Mouse (Mus musculus) heart, embryonic 11.5 days (tissue): Measurements from ENCODE around the gene Kif27. TPM values are rescaled to one million over a fixed set of nuclear protein-coding genes. Genes with fewer than 3 reads are reported as not detected.

Experiments
- ATAC-seq: fragments of 200-750 bp; cut with Nextera tagmentation; replicated peaks from 2 replicates; pipeline ENCODE4 v1.8.0; 2017; ENCODE audit warnings: moderate library complexity; ENCODE audit not compliant: insufficient number of reproducible peaks, low FRiP score, low TSS enrichment
- H3K27ac ChIP-seq: fragments of 300-500 bp; sonication (generic); 2 replicates; pipeline ENCODE4 v1.5.1; 2014; ENCODE audit warnings: mild to moderate bottlenecking, low read depth, low read length
- H3K27me3 ChIP-seq: fragments of 300-500 bp; sonication (generic); 2 replicates; pipeline ENCODE4 v1.6.1; 2014; ENCODE audit warnings: mild to moderate bottlenecking, low read length, mixed read lengths; ENCODE audit not compliant: control insufficient read depth, insufficient read depth
- H3K36me3 ChIP-seq: fragments of 300-500 bp; sonication (generic); 2 replicates; pipeline ENCODE4 v1.6.1; 2014; ENCODE audit warnings: mild to moderate bottlenecking, low read length, moderate library complexity, mixed read lengths; ENCODE audit not compliant: control insufficient read depth, insufficient read depth
- H3K4me1 ChIP-seq: fragments of 300-500 bp; sonication (generic); 2 replicates; pipeline ENCODE4 v1.6.1; 2014; ENCODE audit warnings: low read length; ENCODE audit not compliant: control insufficient read depth, insufficient read depth
- H3K4me2 ChIP-seq: fragments of 300-500 bp; sonication (generic); 2 replicates; pipeline ENCODE4 v1.6.1; 2014; ENCODE audit warnings: mild to moderate bottlenecking, moderate library complexity
- H3K4me3 ChIP-seq: fragments of 300-500 bp; sonication (generic); 2 replicates; pipeline ENCODE4 v1.5.1; 2014; ENCODE audit warnings: low read depth, low read length
- H3K9ac ChIP-seq: fragments of 300-500 bp; sonication (generic); 2 replicates; pipeline ENCODE4 v1.6.1; 2014; ENCODE audit warnings: mild to moderate bottlenecking, low read depth, low read length, moderate library complexity
- H3K9me3 ChIP-seq: fragments of 300-500 bp; sonication (generic); replicated peaks from 2 replicates; pipeline ENCODE4 v1.6.1; 2016; ENCODE audit warnings: low read length; ENCODE audit not compliant: control insufficient read depth
- WGBS: fragments of 180-500 bp; shearing (Covaris S2); extraction: QIAGEN DNeasy Blood & Tissue Kit; methylation state at CpG from one replicate; pipeline ENCODE4 v1.1.7; 2014; ENCODE audit not compliant: insufficient replicate concordance; 5-methylcytosine and 5-hydroxymethylcytosine counted together
- polyA plus RNA-seq: library from polyadenylated mRNA; unstranded; fragments of >200 nt; fragmentation: Nextera tagmentation; extraction: Ambion mirVana; gene quantifications from 2 replicates; pipeline ENCODE4 v1.2.1, GENCODE M21; 2014

Gene Kif27
- polyA plus RNA-seq, 1 experiment from 2014 or later = 0.66 TPM

GRCm38 (mm10) chr13:58302421-58303145, 56.3 kb downstream of the Kif27 start:
- Histone ChIP-seq H3K9me3 (no peaks in the 10 kb centered on the region), H3K9ac (no peak overlapping the region), H3K4me1 (no peaks in the 10 kb centered on the region), H3K4me3 (no peak overlapping the region), H3K4me2 (no peak overlapping the region), H3K27me3 (no peaks in the 10 kb centered on the region), H3K36me3 (no peaks in the 10 kb centered on the region), H3K27ac (no peak overlapping the region)
- WGBS = 74% methylated on average over 9 of the region's 9 CpGs
- ATAC-seq = no peak

DNA sequence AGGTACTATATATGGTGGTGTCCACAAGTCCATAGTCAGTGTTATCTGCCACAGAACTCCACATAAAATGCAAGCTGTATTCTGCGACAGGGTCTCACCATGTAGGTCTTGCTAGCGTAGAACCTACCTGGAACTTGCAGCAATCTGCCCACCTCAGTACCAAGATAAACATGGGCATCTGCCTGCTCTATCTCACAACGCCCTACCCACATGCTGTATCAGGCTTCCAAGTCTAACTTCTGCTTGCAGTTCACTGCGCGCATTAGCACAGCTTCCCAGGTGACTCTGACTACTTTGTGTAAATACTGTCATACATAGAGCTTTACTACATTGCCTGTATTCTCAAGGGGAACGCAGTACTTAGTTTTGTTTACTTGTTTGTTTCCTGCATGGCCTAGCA, 57.0 kb downstream of the Kif27 start:
- no peaks in the 10 kb centered on the region for H3K36me3 ChIP-seq
- no peak for ATAC-seq
- H3K27me3 ChIP-seq = no peaks in the 10 kb centered on the region
- no peak overlapping the region for H3K27ac ChIP-seq
- H3K4me3 ChIP-seq = no peak overlapping the region
- no peaks in the 10 kb centered on the region for H3K4me1 ChIP-seq
- H3K9me3 ChIP-seq = no peaks in the 10 kb centered on the region
- H3K4me2 ChIP-seq = no peak overlapping the region
- H3K9ac ChIP-seq = no peak overlapping the region
- 88% methylated on average over 6 of the region's 6 CpGs for WGBS

DNA sequence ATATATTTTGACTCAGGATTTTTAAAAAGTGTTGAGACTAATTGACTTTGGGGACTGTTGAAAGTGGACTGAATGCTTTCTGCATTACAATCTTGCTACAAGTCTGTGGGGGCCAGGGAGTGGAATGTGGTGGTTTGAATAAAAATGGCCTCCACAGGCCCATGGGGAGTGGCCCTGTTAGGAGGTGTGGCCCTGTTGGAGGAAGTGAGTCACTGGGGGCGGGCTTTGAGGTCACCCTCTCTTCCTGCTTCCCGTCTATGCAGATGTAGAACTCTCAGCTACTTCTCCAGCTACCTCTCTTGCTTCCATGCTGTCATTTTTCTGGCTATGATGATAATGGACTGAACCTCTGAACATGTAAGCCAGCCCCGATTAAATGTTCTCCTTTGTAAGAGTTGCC, 60.2 kb downstream of the Kif27 start:
- Histone ChIP-seq H3K27me3 (no peaks in the 10 kb centered on the region), H3K4me2 (no peak overlapping the region)
- 84% methylated on average over 3 of the region's 3 CpGs for WGBS

DNA sequence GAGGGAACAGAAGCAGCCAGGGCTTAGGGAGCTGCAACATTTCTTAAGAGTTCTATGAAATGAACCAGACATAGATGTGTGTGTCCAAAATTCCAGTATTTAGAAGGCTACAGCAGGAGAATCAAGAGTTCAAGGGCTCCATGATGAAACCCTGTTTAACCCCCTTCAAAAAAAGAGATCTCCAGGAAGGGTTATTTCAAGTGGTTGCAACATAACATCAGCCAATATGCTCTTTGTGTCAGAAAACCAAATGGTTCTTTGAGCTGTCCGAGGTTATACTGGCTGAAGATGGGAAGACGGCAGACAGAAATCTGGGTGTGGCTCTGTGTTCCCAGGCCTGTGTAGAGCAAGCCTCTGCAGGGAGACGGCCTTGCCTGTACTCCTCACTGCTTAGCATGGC, 63.3 kb downstream of the Kif27 start:
- H3K4me2 ChIP-seq = no peak overlapping the region
- no peaks in the 10 kb centered on the region for H3K9me3 ChIP-seq
- H3K27ac ChIP-seq = no peak overlapping the region
- no peak overlapping the region for H3K4me3 ChIP-seq
- H3K27me3 ChIP-seq = no peaks in the 10 kb centered on the region
- H3K36me3 ChIP-seq = no peaks in the 10 kb centered on the region
- WGBS = 73% methylated on average over 3 of the region's 3 CpGs
- H3K9ac ChIP-seq = no peak overlapping the region
- no peak for ATAC-seq
- peaks cover 5% of the 10 kb centered on the region for H3K4me1 ChIP-seq

More for the DNA sequence above, 60.2 kb downstream of the Kif27 start:
- no peaks in the 10 kb centered on the region for H3K9me3 ChIP-seq
- no peak overlapping the region for H3K4me3 ChIP-seq
- no peak for ATAC-seq
- no peaks in the 10 kb centered on the region for H3K4me1 ChIP-seq
- H3K27ac ChIP-seq = no peak overlapping the region
- no peaks in the 10 kb centered on the region for H3K36me3 ChIP-seq
- H3K9ac ChIP-seq = no peak overlapping the region

DNA sequence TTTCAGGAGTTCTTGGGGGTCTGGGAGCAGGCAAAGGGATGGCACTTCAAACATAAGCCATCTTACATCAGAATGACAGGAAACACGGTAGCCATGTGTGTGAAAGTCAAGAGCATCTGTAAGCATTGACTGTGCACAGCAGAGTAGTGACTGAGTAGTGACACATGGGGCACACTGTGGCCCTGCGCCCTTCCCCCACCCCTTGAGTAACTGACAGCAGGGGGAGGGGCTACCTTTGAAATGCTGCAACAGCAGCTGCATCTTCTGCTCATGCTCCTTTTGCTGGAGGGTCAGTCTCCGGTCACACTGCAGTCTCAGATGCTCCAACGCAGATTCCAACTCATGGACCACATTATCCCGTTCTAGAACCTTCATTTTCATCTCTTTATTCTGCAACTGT, 66.1 kb downstream of the Kif27 start:
- Histone ChIP-seq H3K9me3 (no peaks in the 10 kb centered on the region), H3K27ac (no peak overlapping the region), H3K4me3 (no peak overlapping the region), H3K4me1 (peaks cover 5% of the 10 kb centered on the region), H3K36me3 (no peaks in the 10 kb centered on the region), H3K27me3 (no peaks in the 10 kb centered on the region), H3K4me2 (no peak overlapping the region), H3K9ac (no peak overlapping the region)
- 19% methylated on average over 5 of the region's 5 CpGs for WGBS
- no peak for ATAC-seq

DNA sequence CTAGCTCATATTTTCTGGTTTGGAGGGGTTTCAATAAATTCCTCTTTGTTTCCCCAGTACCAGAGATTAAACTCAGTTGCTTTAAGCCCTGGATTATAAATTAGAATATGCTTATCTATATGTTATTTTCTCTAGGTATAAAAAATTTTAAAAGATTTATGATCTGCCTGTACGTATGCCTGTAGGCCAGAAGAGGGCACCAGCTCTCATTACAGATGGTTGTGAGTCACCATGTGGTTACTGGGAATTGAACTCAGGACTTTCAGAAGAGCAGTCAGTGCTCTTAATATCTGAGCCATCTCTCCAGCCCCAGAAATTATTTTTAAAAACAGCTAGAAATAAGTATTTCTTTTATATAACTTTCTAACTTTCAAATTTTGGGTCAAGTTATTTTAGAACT, 69.6 kb downstream of the Kif27 start:
- Histone ChIP-seq H3K27ac (no peak overlapping the region), H3K9ac (no peak overlapping the region), H3K9me3 (no peaks in the 10 kb centered on the region), H3K36me3 (no peaks in the 10 kb centered on the region), H3K27me3 (no peaks in the 10 kb centered on the region), H3K4me3 (no peak overlapping the region), H3K4me1 (peaks cover 5% of the 10 kb centered on the region), H3K4me2 (no peak overlapping the region)
- WGBS = 70% methylated on average over 1 of the region's 1 CpGs
- ATAC-seq = no peak

DNA sequence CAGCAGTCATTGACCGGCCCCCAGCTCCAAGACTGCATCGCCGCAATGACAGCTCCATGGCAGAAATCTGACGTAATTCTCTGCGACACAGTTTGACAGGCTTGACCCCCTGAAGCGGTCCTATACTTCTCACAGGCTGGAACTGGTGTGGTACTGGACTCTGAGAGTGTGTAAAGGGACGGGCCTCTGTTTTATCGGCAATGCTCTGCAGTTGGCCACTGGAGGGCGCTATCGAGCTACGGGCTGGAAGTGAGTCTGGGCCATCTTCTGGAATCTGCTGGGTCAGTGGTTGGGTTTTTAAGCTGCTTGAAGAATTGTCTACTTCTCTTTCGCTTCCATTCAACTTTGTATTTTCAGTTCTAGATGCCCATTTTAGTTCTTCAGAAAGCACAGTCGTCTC, 71.1 kb downstream of the Kif27 start:
- Histone ChIP-seq H3K36me3 (no peaks in the 10 kb centered on the region), H3K4me1 (peaks cover 2% of the 10 kb centered on the region), H3K4me2 (no peak overlapping the region), H3K9me3 (no peaks in the 10 kb centered on the region), H3K27me3 (no peaks in the 10 kb centered on the region), H3K27ac (no peak overlapping the region), H3K9ac (no peak overlapping the region), H3K4me3 (no peak overlapping the region)
- ATAC-seq = no peak
- WGBS = 11% methylated on average over 13 of the region's 13 CpGs

GRCm38 (mm10) chr13:58283466-58283865, 75.5 kb downstream of the Kif27 start:
- H3K4me3 ChIP-seq = no peak overlapping the region
- 61% methylated on average over 4 of the region's 4 CpGs for WGBS

GRCm38 (mm10) chr13:58281936-58282335, 77.0 kb downstream of the Kif27 start:
- no peak overlapping the region for H3K4me3 ChIP-seq
- H3K27ac ChIP-seq = no peak overlapping the region
- H3K27me3 ChIP-seq = no peaks in the 10 kb centered on the region
- H3K4me2 ChIP-seq = no peak overlapping the region
- ATAC-seq = no peak
- no peak overlapping the region for H3K9ac ChIP-seq
- H3K4me1 ChIP-seq = no peaks in the 10 kb centered on the region
- H3K9me3 ChIP-seq = no peaks in the 10 kb centered on the region
- WGBS = 67% methylated on average over 4 of the region's 4 CpGs
- H3K36me3 ChIP-seq = no peaks in the 10 kb centered on the region

More at GRCm38 (mm10) chr13:58283466-58283865, 75.5 kb downstream of the Kif27 start:
- no peaks in the 10 kb centered on the region for H3K27me3 ChIP-seq
- no peak overlapping the region for H3K27ac ChIP-seq
- no peak overlapping the region for H3K4me2 ChIP-seq
- H3K9ac ChIP-seq = no peak overlapping the region
- no peaks in the 10 kb centered on the region for H3K9me3 ChIP-seq
- no peak for ATAC-seq
- H3K36me3 ChIP-seq = no peaks in the 10 kb centered on the region
- no peaks in the 10 kb centered on the region for H3K4me1 ChIP-seq
